Mouse (Mus musculus): ENCODE measurements at regions not wholly inside any gene's neighbourhood (a gene's known extent, or its start where the extent isn't known, plus 50 kb on each side); places are given as distances from the start of the nearest gene placed in this dataset.
A peak's percentile ranks its signal among the peaks of the same experiment; 100 is the strongest.

DNA sequence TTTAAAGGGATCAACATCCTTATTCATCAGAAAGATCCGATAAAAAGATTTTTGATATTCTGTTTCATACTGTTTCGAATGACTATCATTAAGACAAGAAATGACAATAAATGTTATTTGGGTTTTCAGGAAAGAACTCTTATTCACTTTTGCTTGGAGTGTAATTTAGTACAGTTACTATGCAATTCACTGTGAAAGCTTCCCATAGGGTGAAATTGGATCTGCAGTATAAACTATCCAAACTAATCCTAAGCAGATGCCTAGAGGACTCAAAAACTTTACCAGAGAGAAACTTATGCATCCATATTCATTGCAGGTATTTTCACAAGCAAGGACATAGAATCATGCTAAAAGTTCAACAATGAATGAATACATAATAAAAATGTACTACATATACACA is 355.0 kb downstream of the Tpm3-rs7 start:
- no peaks in the 10 kb centered on the region for H3K79me2 ChIP-seq (ENCODE audit: control insufficient read depth, insufficient read depth, low read length, poor library complexity)
- H3K9ac ChIP-seq (ENCODE audit: control insufficient read depth, low read depth, low read length, poor library complexity, severe bottlenecking): no peak overlapping the region
- no peaks in the 10 kb centered on the region for H3K4me1 ChIP-seq (ENCODE audit: control insufficient read depth in 1 of 2, insufficient read depth in 2 of 2, low read length in 2 of 2)
- no peak for DNase-seq (ENCODE audit: low read depth, low spot score)
- H3K36me3 ChIP-seq (ENCODE audit: control insufficient read depth in 1 of 2, insufficient read depth in 2 of 2, low read length in 2 of 2): no peaks in the 10 kb centered on the region
- H3K4me3 ChIP-seq (ENCODE audit: control insufficient read depth in 1 of 2, insufficient read depth in 1 of 2, low read depth in 2 of 2, low read length in 2 of 2): no peak overlapping the region
- TF ChIP-seq CHD1 (IDR thresholded peaks at IDR 0.05; ENCODE audit: low read depth, low read length) (no peak), NRF1 (IDR thresholded peaks at IDR 0.05; ENCODE audit: insufficient read depth, low read depth, low read length, poor library complexity, severe bottlenecking) (no peak), MAX (IDR thresholded peaks at IDR 0.05; ENCODE audit: low read length) (no peak), CTCF (IDR thresholded peaks at IDR 0.05 in 2 of 3, conservative IDR thresholded peaks at IDR 0.05 in 1 of 3; ENCODE audit: control insufficient read depth in 1 of 3, insufficient read depth in 1 of 3, low read depth in 2 of 3, low read length in 3 of 3, poor library complexity in 1 of 3, severe bottlenecking in 1 of 3) (no peak), UBTF (IDR thresholded peaks at IDR 0.05; ENCODE audit: borderline replicate concordance, insufficient read depth, low read depth, low read length) (no peak), MYC (IDR thresholded peaks at IDR 0.05; ENCODE audit: low read depth, low read length) (no peak), POLR2AphosphoS5 (IDR thresholded peaks at IDR 0.05; ENCODE audit: borderline replicate concordance, low read depth, low read length) (no peak), TAL1 (IDR thresholded peaks at IDR 0.05; ENCODE audit: low read length) (no peak), MAZ (IDR thresholded peaks at IDR 0.05; ENCODE audit: low read depth, low read length) (no peak), RCOR1 (IDR thresholded peaks at IDR 0.05; ENCODE audit: low read depth, low read length) (no peak), ZNF384 (IDR thresholded peaks at IDR 0.05; ENCODE audit: low read depth, low read length) (no peak), HCFC1 (IDR thresholded peaks at IDR 0.05; ENCODE audit: low read depth, low read length) (no peak), RAD21 (IDR thresholded peaks at IDR 0.05; ENCODE audit: low read depth, low read length) (no peak), MXI1 (IDR thresholded peaks at IDR 0.05; ENCODE audit: low read depth, low read length) (no peak)
- no peaks in the 10 kb centered on the region for H3K9me3 ChIP-seq (replicated peaks; ENCODE audit: insufficient read depth, low read length)
- no peaks in the 10 kb centered on the region for H3K27me3 ChIP-seq (ENCODE audit: control insufficient read depth in 1 of 2, insufficient read depth in 2 of 2, low read length in 2 of 2)
- H3K27ac ChIP-seq (ENCODE audit: control insufficient read depth, low read depth, low read length): no peak overlapping the region

DNA sequence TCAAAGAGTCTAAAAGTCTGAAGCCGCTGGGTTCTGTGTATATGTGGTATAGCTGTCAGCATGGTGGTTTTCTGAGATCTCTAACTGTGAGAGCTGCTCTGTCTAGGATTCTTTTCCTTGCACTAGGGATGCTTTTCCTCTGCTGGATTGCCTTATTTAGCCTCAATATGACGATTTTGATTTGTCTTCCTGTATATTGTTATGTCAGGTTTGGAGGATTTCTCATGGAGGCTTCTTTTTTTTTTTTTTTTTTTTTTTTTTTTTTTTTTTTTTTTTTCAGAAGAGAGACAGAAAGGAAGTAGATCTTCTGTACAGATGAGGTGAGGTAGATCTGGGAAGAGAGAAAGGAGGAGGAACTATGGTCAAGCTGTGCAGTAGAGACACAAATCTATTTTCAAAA is 396.5 kb downstream of the Tpm3-rs7 start:
- H3K9ac ChIP-seq (ENCODE audit: control insufficient read depth, low read depth, low read length, poor library complexity, severe bottlenecking): no peak overlapping the region
- H3K79me2 ChIP-seq (ENCODE audit: control insufficient read depth, insufficient read depth, low read length, poor library complexity): no peaks in the 10 kb centered on the region
- no peak overlapping the region for H3K27ac ChIP-seq (ENCODE audit: control insufficient read depth, low read depth, low read length)
- TF ChIP-seq ZNF384 (IDR thresholded peaks at IDR 0.05; ENCODE audit: low read depth, low read length) (peak; percentile 84), RCOR1 (IDR thresholded peaks at IDR 0.05; ENCODE audit: low read depth, low read length) (no peak), MAX (IDR thresholded peaks at IDR 0.05; ENCODE audit: low read length) (no peak)
- peaks cover 0 to 3% of the 10 kb centered on the region in 2 experiments; a peak in 1 of 4 replicates for H3K36me3 ChIP-seq (ENCODE audit: control insufficient read depth in 1 of 2, insufficient read depth in 2 of 2, low read length in 2 of 2)
- no peak for DNase-seq (ENCODE audit: low read depth, low spot score)
- no peaks in the 10 kb centered on the region for H3K27me3 ChIP-seq (ENCODE audit: control insufficient read depth in 1 of 2, insufficient read depth in 2 of 2, low read length in 2 of 2)
- no peaks in the 10 kb centered on the region for H3K9me3 ChIP-seq (replicated peaks; ENCODE audit: insufficient read depth, low read length)
- H3K4me1 ChIP-seq (ENCODE audit: control insufficient read depth in 1 of 2, insufficient read depth in 2 of 2, low read length in 2 of 2): 0 out of 4 replicates have a peak, but pooled peaks cover 0 to 2% of the 10 kb centered on the region in 2 experiments
- H3K4me3 ChIP-seq (ENCODE audit: control insufficient read depth in 1 of 2, insufficient read depth in 1 of 2, low read depth in 2 of 2, low read length in 2 of 2): no peak overlapping the region
